Mouse (Mus musculus) forebrain, embryonic 11.5 days (tissue): ENCODE data around the gene Cldn10. TPM values are rescaled to one million over a fixed set of nuclear protein-coding genes. Genes with fewer than 3 reads are reported as not detected.

Experiments used
- ATAC-seq: fragments of 200-750 bp; cut with Nextera tagmentation; replicated peaks from 2 replicates; pipeline ENCODE4 v1.8.0; 2017; ENCODE audit warnings: moderate TSS enrichment; ENCODE audit not compliant: low FRiP score
- DNase-seq: peaks from one replicate; pipeline ENCODE4 v3.0.0-alpha.2; 2017; ENCODE audit warnings: low spot score
- H3K27ac ChIP-seq: fragments of 300-500 bp; sonication (generic); 2 replicates; pipeline ENCODE4 v1.5.1; 2014; ENCODE audit warnings: low read depth, low read length
- H3K27me3 ChIP-seq: fragments of 300-500 bp; sonication (generic); 2 replicates; pipeline ENCODE4 v1.6.1; 2014; ENCODE audit warnings: mild to moderate bottlenecking, low read length, mixed read lengths; ENCODE audit not compliant: control insufficient read depth, insufficient read depth
- H3K36me3 ChIP-seq: fragments of 300-500 bp; sonication (generic); 2 replicates; pipeline ENCODE4 v1.6.1; 2014; ENCODE audit warnings: mild to moderate bottlenecking, low read length, moderate library complexity, mixed read lengths; ENCODE audit not compliant: control insufficient read depth, insufficient read depth
- H3K4me1 ChIP-seq: fragments of 300-500 bp; sonication (generic); replicated peaks from 2 replicates; pipeline ENCODE4 v1.6.1; 2014; ENCODE audit warnings: low read length, mixed read lengths; ENCODE audit not compliant: control insufficient read depth, insufficient read depth
- H3K4me2 ChIP-seq: fragments of 300-500 bp; sonication (generic); 2 replicates; pipeline ENCODE4 v1.6.1; 2014; ENCODE audit warnings: low read depth, mild to moderate bottlenecking, low read length, moderate library complexity, mixed read lengths; ENCODE audit not compliant: severe bottlenecking
- H3K4me3 ChIP-seq: fragments of 300-500 bp; sonication (generic); 2 replicates; pipeline ENCODE4 v1.5.1; 2014; ENCODE audit warnings: low read depth, low read length
- H3K9ac ChIP-seq: fragments of 300-500 bp; sonication (generic); 2 replicates; pipeline ENCODE4 v1.6.1; 2014; ENCODE audit warnings: low read length
- H3K9me3 ChIP-seq: fragments of 300-500 bp; sonication (generic); 2 replicates; pipeline ENCODE4 v1.6.1; 2016; ENCODE audit warnings: low read length, mixed read lengths; ENCODE audit not compliant: control insufficient read depth
- WGBS: fragments of 180-500 bp; shearing (Covaris S2); extraction: QIAGEN DNeasy Blood & Tissue Kit; methylation state at CpG from one replicate; pipeline ENCODE4 v1.1.7; 2014; 5-methylcytosine and 5-hydroxymethylcytosine counted together
- polyA plus RNA-seq: library from polyadenylated mRNA; unstranded; fragments of >200 nt; fragmentation: Nextera tagmentation; extraction: Ambion mirVana; gene quantifications from 2 replicates; pipeline ENCODE4 v1.2.1, GENCODE M21; 2014

Cldn10 gene
- polyA plus RNA-seq, 1 experiment from 2014 or later: 0.84 TPM

DNA sequence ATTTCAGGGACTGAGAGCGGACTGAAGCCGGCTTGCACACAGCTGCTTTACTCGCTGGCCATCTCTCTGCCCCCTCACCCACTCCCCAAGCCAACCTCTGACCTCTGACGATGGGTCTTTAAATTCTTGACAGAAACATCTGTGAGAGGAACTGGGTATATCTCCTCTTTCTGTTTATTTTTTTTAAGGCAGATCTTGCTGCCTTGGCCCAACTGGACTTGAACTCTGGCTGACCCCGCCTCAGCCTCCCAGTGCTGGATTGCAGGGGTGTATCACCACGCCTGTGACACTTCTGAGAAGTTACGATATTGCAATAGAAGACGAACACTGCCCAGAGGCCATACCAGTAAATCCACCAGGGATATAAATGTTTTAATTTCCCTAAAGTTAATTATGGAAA is 122.2 kb downstream of the Cldn10 start:
- ATAC-seq (no peak), DNase-seq (no peak)
- Histone ChIP-seq H3K27ac (no peak overlapping the region), H3K4me1 (no peaks in the 10 kb centered on the region), H3K4me2 (no peak overlapping the region), H3K36me3 (peaks cover 4% of the 10 kb centered on the region; the same call in 1 of the 2 replicates), H3K9ac (no peak overlapping the region), H3K27me3 (no peaks in the 10 kb centered on the region), H3K4me3 (no peak overlapping the region), H3K9me3 (no peaks in the 10 kb centered on the region)
- WGBS: 87% methylated on average over 8 of the region's 8 CpGs

DNA sequence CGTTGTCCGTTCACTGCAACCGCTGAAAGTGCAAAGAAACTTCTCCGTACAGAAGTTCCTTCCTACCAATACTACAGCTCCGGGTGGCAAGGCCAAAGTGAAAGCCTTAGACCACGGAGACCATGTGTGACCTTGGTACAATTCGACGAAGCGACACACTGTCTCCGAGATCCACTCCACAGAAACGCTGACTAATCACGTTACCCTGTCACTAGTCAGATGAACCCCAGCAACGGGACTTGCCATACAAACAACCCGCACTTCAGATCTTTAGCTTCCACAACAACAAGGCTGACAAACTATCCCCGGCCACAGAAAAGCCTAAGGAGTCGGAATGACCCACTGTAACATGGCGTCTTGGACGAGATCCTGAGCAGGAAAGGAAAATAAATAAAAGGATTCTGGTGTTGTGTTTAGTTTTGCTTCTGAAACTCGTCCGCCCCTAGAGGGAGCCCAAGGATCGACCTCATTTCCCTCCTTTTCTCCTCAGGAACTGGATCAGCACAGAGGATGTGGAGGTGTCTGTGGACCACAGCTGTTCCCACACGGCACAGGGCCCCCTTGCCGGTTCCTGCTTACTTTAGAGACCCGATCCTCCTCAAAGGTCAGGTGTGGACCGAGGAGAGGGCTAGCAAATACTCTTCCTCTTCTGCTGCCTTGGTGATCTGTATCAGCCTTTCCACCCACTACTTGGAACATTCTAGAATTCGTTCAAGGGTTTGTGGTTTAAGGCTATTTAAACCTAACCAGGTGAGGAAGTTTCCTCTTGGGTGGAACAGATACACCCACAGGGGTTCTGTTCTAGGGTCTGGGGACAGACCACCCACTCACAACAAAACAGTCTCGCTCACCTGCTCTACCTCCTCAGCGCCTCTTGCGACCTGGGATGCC is 122.9 kb downstream of the Cldn10 start:
- 74% methylated on average over 29 of the region's 29 CpGs for WGBS
- H3K36me3 ChIP-seq: peaks cover 4% of the 10 kb centered on the region; the same call in 1 of the 2 replicates
- DNase-seq: peak; percentile 73

GRCm38 (mm10) chr14:118911521-118911920 is 123.8 kb downstream of the Cldn10 start:
- Histone ChIP-seq H3K4me1 (no peaks in the 10 kb centered on the region), H3K9ac (no peak overlapping the region), H3K27me3 (no peaks in the 10 kb centered on the region), H3K36me3 (peaks cover 4% of the 10 kb centered on the region; the same call in 1 of the 2 replicates), H3K27ac (no peak overlapping the region), H3K4me3 (no peak overlapping the region), H3K4me2 (no peak overlapping the region), H3K9me3 (no peaks in the 10 kb centered on the region)
- 90% methylated on average over 6 of the region's 6 CpGs for whole genome bisulfite sequencing
- no peak for DNase-seq
- no peak for ATAC-seq

More for the DNA sequence above, 122.9 kb downstream of the Cldn10 start:
- Histone ChIP-seq H3K9me3 (no peaks in the 10 kb centered on the region), H3K4me2 (no peak overlapping the region), H3K27me3 (no peaks in the 10 kb centered on the region), H3K9ac (no peak overlapping the region), H3K27ac (no peak overlapping the region), H3K4me3 (no peak overlapping the region), H3K4me1 (no peaks in the 10 kb centered on the region)
- ATAC-seq: peak; percentile 31; the same call in 1 of the 2 replicates

DNA sequence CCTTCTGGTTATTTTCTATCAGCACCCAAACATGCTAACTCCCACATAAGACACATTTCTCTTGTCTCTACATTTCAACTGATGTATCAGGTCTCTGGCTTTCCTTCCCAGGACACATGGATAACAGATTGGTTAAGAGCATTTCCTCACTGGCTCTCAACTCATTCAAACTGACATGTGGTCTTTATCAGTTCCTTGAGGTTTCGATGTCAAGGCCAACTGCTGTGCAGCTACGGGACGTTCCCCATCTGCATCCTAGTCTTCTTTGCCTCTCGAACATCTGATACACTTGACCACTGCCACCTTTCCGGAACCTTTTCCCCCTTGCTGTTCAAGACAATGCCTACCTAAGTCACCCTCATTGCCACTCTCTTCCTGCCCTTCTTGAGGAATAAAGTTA is 125.9 kb downstream of the Cldn10 start:
- H3K9me3 ChIP-seq: no peaks in the 10 kb centered on the region
- WGBS: 86% methylated on average over 5 of the region's 5 CpGs

DNA sequence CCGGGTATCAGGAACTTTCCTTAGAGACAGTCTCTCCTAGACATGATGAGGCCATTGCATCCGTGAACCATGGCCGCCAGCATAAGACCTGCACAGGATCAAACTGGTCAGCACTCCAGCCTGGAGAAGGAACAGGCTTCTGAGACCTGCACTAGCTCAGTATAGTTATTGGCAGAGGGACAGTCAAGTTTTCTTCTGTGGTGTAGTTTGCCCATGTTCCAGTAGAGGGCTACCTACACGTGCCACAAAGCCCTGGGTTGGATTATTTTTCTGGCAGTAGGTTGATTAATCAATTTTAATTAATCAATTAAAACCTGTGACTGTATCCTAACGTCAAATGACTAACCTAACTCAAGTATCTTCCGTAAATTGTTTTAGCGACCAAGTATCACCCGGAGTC is 131.3 kb downstream of the Cldn10 start:
- H3K4me3 ChIP-seq: no peak overlapping the region

More for the DNA sequence above, 125.9 kb downstream of the Cldn10 start:
- no peak overlapping the region for H3K4me2 ChIP-seq
- DNase-seq: no peak
- no peak overlapping the region for H3K9ac ChIP-seq
- no peak for ATAC-seq
- H3K4me3 ChIP-seq: no peak overlapping the region
- H3K36me3 ChIP-seq: peaks cover 4% of the 10 kb centered on the region; the same call in 1 of the 2 replicates
- no peaks in the 10 kb centered on the region for H3K27me3 ChIP-seq
- no peak overlapping the region for H3K27ac ChIP-seq
- H3K4me1 ChIP-seq: no peaks in the 10 kb centered on the region

GRCm38 (mm10) chr14:118920654-118921053 is 132.9 kb downstream of the Cldn10 start:
- H3K36me3 ChIP-seq: no peaks in the 10 kb centered on the region; the same call in 1 of the 2 replicates
- H3K9ac ChIP-seq: no peak overlapping the region

More for the DNA sequence above, 131.3 kb downstream of the Cldn10 start:
- DNase-seq (no peak), ATAC-seq (0 out of 2 replicates have a peak, but pooled peaks have one; percentile 28)
- Histone ChIP-seq H3K9me3 (no peaks in the 10 kb centered on the region), H3K9ac (no peak overlapping the region), H3K36me3 (no peaks in the 10 kb centered on the region; the same call in 1 of the 2 replicates), H3K27ac (no peak overlapping the region), H3K27me3 (peaks cover 14% of the 10 kb centered on the region), H3K4me1 (peaks cover 15% of the 10 kb centered on the region), H3K4me2 (no peak overlapping the region)
- WGBS: 75% methylated on average over 8 of the region's 8 CpGs

DNA sequence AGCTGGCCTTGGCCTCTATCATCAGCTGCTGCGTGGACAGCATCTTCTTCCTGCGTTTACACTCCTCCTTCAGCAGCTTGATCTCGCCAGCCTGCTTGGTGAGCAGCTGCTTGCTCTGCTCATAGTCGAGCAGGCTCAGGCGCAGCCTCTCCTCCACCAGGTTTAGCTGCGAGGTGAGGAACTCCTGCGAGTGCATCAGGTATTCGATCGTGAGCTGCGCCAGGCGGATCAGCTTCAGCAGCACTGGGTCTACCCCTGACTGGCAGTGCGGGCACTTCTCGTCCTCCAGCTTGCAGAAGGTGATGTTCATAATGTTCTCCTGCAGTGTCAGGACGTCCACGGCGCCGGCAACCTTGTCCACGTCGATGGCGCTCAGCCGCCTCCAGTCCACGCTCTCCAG is 134.5 kb downstream of the Cldn10 start:
- peak overlapping the region; percentile 74 for H3K4me2 ChIP-seq
- H3K27ac ChIP-seq: no peak overlapping the region
- peak overlapping the region; percentile 56 for H3K9ac ChIP-seq
- no peaks in the 10 kb centered on the region for H3K9me3 ChIP-seq
- H3K4me1 ChIP-seq: peaks cover 18% of the 10 kb centered on the region
- peak overlapping the region; percentile 32 for H3K4me3 ChIP-seq
- ATAC-seq (no peak), DNase-seq (no peak)
- H3K27me3 ChIP-seq: peaks cover 14% of the 10 kb centered on the region
- 18% methylated on average over 22 of the region's 22 CpGs for WGBS
- H3K36me3 ChIP-seq: no peaks in the 10 kb centered on the region; the same call in 1 of the 2 replicates

More at GRCm38 (mm10) chr14:118920654-118921053, 132.9 kb downstream of the Cldn10 start:
- H3K9me3 ChIP-seq: no peaks in the 10 kb centered on the region
- H3K4me1 ChIP-seq: peaks cover 17% of the 10 kb centered on the region
- H3K27me3 ChIP-seq: peaks cover 14% of the 10 kb centered on the region
- WGBS: 68% methylated on average over 7 of the region's 7 CpGs
- ATAC-seq (no peak), DNase-seq (no peak)
- H3K4me3 ChIP-seq: no peak overlapping the region
- no peak overlapping the region for H3K4me2 ChIP-seq
- H3K27ac ChIP-seq: no peak overlapping the region

GRCm38 (mm10) chr14:118922667-118923184 is 135.0 kb downstream of the Cldn10 start:
- DNase-seq: peak; percentile 81
- no peaks in the 10 kb centered on the region for H3K9me3 ChIP-seq
- WGBS: under 1% methylated on average over 45 of the region's 47 CpGs
- ATAC-seq: peak; percentile 59
- peak overlapping the region; percentile 32 for H3K4me3 ChIP-seq
- H3K9ac ChIP-seq: peak overlapping the region; percentile 56
- no peak overlapping the region for H3K27ac ChIP-seq
- H3K36me3 ChIP-seq: no peaks in the 10 kb centered on the region; the same call in 1 of the 2 replicates
- H3K4me1 ChIP-seq: peaks cover 18% of the 10 kb centered on the region
- peak overlapping the region; percentile 74 for H3K4me2 ChIP-seq
- peaks cover 14% of the 10 kb centered on the region for H3K27me3 ChIP-seq
